Mouse (Mus musculus) retina, adult 2 months (tissue): ENCODE results near the gene Chrm5.

Experiments
- DNase-seq: peaks from one replicate; pipeline ENCODE4 v3.0.0-alpha.2; 2012; ENCODE audit warnings: low read depth, low spot score

Gene Chrm5

DNA sequence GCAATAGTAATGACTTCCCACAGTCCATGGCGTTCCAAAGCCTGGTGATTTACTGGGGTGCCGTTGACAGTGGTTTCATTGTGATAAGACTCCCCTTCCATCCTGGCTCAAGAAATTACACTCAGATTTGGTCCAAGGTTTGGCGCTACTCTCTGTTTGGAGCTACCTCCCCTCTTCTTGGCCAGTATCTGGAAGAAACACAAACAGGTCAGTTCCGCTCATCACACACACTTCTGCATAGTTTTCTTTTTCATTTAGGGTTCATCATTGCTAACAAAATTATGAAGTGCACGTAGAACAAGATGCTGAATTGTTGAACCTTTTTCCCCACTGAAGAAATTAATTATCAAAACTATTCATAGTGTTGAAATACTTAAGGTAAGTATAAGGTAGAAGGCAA, at the start of gene Chrm5:
Gene Chrm5, minus strand, starts transcription at position 101 of the 400 bp plus-strand sequence.
- no peak for DNase-seq

DNA sequence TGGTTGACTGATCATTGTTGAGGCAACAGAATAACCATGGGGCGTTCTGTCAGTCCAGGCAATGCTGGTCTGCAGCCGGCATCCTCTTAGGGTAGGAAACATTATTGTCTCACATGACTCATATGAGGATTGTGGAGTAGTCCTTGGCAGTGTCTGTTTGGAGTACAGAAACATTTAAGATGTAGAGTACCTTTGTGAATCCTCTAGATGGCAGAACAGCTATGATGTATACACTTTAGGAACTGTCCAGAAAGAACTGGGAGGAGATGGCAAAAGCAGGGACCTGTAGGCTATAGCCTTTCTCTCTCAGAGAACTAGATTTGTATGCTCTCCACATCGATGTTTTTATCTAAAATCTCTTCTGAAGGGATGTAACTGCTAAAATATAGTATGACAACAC, 46.4 kb upstream of the Chrm5 start:
- no peak for DNase-seq

DNA sequence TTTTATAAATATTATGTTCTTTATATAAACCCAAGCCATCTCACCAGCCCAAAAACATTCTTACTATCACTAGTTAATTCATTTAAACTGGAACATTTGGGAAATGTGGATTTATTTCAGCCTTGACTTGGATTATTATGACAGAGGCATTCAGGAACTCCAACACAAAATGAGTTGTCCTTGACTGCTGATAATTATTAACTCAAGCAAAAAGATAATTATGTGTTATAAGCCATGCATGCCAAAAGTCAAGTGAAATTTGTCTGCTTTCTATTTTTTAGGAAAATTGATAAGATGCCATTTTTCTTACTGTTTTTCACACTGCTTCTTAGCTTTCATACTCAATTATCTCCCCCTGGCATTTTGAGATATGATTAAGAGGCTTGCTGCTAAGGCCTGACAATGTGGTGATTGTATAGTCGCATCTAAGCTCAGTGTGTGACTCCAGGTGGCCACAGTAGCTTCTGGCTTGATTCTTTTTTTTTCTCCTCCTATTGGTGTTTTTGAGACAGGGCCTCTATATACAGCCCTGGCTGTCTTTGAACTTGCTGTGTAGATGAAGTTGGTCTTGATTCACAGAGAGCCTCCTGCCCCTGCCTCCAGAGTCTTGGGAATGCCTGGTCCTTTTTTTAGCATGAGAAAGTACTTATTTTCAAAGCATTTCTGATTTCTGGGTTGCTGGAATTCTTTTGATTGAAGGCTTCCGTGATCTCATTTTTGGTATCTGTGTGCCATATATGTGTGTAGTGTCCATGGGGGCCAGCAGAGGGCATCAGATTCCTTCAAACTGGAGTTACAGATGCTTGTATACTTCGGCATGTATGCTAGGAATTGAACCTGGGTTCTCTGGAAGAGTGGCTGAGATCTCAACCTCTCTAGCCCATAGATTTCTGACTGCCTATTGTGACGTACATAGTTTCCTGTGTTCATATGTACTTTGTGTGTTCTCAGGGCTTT, 40.2 kb upstream of the Chrm5 start:
- no peak for DNase-seq

DNA sequence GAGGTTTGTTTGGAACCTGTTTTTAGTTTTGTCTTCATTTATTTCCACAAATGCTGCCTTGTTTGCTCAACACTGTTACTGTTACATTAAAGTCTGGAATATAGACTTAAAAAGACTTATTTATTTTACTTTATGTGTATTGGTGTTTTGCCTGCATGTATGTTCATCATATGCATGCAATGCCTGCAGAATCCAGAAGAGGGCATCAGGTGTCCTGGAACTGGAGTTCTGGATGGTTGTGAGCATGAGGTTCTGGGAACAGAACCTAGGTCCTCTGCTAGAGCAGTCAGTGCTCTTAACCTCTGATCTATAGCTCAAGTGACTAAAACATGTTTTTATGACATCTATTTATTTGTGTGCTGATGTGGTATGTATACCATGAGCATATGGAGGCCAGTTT, 38.0 kb upstream of the Chrm5 start:
- no peak for DNase-seq

DNA sequence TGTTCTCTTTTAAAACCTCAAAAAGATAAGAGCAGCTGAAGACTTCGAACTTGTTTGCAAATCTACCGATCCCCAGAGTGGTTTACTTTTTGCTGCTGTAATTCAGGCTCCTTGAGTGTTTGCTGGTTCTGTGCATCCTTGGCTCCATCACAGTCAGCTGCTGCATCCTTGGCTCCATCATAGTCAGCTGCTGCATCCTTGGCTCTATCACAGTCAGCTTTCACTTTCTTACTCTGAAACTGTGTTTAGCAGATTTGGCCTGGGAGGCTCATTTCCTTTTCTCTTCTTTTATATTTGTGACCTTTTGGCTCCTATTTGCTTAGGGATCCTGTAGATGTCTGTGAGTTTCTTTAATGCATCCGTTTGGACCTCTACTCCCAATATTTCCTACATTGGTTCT, 36.6 kb upstream of the Chrm5 start:
- DNase-seq, result no peak

DNA sequence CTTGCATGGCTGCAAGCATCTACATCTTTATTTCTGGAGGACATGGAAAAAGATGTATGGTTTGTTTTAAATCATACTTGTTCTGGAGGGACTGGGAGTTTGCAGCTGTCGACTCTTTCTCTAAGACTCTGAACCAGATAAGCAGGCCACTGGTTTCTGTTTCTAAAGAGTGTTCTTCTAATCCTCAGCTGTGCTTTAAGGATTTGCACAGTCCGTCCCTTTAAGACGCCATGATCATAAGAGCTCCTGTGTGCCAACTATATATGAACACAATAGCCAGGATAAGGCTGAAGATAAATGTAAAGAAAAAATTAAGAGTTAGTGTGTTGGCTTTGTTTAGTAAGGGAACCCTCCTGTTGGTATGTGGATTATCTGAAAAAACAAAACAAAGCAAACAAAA, 36.2 kb upstream of the Chrm5 start:
- DNase-seq, result peak; percentile 63

DNA sequence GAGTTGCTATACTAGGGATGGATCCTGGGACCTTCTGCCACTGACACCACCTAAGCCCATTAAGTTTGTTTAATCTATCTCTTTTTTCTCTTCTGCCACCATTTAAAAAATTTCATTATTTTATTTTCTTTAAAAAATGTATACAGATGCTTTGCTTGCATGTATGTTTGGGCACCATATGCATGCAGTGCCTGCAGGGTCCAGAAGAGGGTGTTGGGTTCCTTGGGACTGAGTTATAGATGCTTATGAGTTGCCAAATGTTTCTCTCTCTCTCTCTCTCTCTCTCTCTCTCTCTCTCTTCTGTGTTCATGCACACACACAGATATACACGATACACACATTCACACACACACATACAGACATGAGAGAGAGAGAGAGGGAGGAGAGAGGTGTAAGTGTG, 32.5 kb upstream of the Chrm5 start:
- DNase-seq, result no peak

DNA sequence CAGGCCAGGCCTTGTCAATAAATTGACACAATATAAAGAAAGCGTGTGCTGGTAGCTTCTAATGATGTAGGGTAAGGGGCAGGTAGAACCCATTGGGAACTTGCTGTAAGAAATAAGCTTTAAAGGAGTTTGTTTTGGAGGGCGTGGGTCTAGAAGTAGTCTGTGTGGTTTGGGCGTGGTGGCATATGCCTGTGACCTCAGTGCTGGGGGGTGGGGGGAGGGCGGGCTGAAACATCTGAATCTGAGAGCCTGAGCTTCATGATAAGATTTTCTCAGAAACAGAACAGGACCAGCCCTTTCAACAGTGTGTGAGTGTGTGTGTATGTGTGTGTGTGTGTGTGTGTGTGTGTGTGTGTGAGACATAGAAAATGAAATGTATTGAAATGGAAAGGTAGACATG, 29.6 kb upstream of the Chrm5 start:
- no peak for DNase-seq

DNA sequence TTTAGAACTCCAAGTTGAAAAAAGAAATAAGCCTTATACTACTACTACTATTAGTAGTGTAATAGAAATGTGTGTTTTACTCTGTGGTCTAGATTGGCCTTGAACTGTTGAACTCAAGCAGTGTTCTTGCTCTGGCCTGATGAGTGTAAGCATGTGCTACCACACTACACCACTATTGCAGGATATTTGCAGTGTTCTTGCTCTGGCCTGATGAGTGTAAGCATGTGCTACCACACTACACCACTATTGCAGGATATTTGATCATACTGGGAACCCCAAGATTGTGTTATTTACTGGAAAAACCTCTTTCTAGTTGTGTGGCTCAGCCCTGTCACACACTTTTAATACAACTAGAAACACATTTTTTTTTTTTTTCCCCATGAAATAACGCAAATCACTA, 26.9 kb upstream of the Chrm5 start:
- no peak for DNase-seq

DNA sequence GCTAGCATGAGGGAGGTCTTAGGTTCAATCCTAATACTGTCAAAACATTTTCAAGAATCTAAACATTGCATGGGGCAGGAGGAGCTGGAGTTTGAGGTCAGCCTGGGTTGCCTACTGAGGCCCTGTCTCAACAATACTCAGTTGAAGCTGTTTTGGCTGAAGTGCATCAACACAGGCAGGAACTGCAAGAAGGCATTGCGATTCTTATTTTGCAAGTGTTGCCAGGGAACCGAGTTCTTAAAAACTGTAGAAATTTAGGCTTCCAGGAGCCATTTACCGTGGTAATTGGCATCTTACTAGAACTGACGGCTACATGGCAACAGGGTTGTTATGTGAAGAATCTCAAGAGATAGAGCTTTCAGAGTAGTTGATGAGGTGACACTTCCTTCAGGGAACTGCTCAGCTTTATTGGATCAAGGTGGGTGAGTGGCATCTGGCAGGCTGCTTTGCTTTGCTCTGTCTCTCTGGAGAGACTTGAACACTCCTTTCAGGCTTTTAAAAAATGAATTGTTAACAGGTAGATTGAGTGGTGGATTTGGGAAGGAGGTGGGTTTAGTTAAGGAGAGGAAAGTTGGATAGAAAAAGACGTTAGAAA, 26.4 kb upstream of the Chrm5 start:
- no peak for DNase-seq

DNA sequence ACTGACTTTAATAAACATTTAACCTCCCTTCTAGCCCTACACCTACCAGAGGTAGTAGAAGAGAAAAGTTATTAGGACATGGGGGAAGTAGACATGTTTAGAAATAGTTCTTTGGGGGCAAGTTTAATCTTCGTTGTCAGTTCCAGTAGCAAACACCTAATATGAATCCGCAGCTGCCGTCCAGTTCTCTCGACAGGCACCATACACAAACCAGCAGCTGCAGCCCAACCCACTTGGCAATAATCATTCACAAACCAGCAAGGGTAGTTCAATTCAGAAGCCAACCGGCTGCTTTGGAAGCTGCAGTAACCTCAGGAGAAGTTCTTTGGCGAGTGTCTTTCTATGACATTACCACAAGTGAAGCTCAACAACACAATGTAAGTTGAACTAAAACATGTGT, 23.4 kb upstream of the Chrm5 start:
- no peak for DNase-seq

DNA sequence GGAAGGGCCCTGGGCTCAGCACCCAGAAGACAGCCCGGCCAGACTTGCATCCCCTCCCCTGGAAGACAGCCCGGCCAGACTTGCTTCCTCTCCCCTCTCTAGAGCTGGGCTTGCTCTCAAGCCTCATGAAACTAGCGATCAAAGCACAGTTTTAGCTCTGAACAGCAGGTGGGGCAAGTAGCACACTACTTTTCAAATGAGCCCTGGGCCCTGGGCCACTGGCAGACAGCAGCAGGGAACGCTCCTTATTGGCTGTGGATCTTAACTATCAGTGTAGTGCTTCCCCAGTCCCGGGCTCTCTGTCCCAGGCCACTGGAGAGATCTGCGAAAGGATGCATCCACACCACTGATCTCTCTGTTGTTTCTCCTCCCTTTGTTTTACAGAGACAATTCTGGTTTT, 20.6 kb upstream of the Chrm5 start:
- peak; percentile 48 for DNase-seq

DNA sequence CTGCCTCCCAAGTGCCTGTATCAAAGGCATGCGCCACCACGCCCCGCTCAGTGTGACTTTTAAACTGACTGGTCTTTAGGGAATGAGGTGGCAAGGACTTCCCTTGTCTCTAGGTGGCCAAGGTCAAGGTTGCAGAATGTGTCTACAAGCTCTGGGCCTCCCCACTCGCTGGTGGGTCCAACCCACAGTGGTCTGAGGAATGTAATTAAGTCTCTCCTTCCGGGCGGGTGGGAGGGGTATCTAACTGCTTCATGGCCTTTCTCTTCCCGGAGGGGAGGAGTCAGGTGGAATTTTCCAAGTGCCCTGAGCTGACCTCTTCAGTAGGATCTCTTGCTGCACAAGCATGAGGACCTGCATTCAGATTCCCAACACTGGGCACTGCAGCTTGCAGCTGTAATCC, 17.3 kb upstream of the Chrm5 start:
- DNase-seq, result no peak

DNA sequence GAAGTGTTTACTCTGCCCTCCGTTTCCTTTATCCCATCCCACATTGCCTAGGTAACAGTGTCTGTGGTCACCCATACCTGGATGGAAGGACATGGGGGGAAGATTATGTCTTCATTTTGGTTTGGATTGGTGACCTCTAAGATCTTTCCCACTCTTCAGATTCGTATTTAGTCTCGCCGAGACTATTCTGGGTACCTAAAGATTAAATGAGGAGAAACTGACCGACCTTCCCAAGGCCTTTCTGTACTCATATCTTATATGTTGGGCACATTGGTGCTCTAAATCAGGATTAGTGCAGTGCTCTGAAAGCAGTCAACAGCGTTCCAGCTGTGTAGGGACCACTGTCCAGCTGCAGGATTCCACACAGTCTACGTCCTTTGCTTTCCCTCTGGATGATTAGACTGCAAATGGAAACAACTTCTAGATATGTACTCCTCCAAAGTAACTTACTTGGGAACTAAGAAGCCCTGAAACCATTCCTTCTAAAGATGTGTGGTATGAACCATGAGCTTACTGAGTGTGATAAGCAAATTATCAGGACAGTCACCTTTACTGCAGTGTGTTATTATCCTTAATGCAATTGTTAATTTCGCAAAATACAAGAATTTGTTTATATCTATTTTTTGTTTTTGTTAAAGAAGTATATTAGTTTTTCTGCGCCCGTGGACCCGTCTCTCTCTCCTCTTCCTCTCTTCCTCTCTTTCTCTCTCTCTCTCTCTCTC, 13.1 kb upstream of the Chrm5 start:
- DNase-seq, result no peak

DNA sequence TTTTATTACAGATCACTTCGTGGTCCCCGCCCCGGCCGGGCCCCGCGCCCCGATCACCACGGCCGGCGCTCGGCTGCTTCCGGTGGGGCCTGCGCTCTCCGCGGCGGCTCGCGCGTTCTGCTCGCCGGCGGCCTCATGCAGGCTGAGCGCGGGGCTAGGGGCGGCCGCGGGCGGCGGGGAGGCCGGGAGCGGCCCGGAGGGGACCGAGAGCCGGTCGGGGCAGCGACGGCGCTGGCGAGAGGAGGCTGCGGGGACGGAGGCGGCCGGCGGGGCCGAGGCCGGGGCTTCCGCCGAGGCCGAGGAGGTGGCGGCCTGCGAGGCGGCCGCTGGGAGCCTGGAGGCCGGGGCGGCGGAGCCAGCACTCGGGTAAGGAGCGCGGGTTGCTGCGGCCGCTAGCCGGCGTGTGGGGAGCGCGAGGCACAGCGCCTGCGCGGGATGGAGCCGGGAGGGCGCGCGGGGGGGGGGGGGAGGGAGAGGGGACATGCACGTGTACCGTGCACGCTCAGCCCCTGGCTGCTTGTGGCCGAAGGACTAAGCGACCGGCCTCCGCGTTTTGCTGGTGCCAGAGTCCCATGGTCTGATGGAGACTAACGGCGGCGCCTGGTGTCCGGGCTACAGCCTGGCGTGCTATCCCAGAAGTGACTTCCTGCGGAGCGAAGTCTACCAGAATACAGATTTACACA, 12.4 kb upstream of the Chrm5 start, which contains the start of gene Aven:
Gene Aven, plus strand, starts transcription at position 109 of the 683 bp plus-strand sequence.
- DNase-seq, result peak; percentile 69

DNA sequence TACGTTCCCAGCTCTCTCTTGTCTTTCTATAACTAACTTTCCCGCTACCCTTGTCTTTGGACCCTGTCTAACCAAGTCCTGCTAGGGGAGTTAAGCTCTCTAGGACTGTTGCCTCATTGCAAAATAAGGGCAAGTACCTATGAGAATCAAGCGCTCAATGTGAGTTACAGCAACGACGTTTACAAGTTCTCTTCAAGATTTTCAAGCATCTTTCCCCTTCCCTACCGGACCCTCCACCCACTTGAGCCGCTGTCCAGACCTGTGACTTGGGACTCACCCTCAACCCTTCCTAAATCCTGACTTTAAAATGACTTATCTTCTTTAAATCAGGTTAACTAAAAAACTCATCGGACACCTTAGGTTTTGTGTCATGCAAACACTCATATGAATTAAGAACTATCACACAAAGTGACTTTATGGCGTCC, 11.9 kb upstream of the Chrm5 start:
- DNase-seq, result no peak

DNA sequence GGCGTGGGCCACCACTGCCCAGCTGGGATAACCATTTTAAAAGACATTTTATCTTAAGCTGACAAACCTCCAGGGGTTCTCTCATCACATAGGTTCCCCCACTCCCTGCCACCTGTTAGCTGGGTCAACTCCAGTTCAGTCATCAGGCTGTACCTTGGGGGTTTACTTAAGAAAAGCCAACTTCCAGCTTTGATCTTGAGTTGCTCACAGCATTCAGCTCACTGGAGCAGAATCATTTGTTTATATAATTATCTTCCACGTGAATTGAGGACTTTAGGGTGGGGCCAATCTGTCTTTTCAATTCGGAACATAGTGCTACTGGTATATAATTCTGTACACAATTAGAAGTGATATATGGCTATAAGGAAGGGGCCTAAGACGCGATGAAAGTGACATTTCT, 11.1 kb upstream of the Chrm5 start:
- no peak for DNase-seq

DNA sequence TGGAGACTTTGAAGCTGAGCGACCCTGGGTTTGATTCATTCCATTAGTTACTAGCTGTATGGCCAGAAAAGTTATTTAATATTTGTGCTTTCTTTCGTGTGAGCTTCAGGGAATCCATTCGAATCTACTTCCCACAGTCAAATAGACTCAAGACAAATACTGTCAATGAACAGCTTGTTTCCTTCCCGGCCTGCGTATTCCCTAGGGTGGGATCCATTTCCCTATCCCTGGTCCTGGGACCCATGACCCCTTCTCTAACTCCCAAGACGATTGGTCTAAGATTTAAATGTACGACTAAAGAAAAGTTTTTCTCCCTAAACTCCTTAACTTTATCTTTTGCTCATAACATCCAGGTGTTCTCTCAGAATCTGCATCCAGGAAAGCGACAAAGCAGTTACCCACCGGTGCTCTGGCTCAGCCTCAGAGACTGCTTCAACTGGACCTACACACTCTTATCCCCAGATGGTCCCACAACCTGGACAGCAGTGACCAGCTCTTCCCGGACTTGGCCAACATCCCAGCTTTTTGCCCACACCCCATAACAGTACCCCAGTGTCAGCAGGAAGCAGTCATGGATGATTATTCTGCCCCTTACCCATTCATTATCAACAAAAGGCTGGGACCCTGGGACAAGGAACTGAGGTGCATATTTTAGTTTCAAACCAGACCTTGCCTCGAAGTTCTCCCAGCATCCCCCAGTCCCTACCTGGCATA, 10.1 kb upstream of the Chrm5 start:
- no peak for DNase-seq

DNA sequence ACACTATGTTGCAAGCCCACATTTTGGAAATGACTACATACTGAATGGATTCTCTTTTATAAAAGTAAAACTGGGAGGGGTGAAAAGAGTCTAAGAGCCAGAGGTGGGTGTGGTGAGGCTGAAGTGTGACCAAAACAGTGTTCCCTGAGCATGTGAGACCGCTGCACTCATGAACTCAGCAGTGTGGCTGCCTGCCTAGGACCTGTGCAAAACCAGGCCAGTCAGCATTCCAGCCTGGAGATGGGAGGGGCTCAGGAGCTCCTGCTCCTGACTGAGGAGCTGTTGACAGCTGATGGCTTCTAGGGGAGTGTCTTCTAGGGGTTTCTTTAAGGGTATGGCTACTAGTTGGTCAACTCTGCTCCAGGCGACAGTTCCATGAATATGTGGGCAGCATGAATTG, 4.3 kb upstream of the Chrm5 start:
- no peak for DNase-seq

DNA sequence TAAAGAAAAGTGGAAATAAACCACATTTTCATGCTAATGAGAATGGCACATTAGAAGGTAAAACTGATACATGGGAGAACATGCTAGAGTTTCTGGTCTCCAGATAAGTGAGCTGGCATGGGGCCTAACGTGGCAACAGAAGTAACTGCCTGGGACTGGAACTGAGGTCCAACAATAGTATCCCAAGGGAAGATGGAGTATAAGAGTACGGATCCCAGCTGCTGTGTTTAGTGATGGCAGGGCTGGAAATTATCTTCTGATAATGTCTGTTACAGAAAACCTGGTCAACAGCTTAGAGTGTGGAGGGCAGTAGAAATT, 2.7 kb upstream of the Chrm5 start:
- no peak for DNase-seq

DNA sequence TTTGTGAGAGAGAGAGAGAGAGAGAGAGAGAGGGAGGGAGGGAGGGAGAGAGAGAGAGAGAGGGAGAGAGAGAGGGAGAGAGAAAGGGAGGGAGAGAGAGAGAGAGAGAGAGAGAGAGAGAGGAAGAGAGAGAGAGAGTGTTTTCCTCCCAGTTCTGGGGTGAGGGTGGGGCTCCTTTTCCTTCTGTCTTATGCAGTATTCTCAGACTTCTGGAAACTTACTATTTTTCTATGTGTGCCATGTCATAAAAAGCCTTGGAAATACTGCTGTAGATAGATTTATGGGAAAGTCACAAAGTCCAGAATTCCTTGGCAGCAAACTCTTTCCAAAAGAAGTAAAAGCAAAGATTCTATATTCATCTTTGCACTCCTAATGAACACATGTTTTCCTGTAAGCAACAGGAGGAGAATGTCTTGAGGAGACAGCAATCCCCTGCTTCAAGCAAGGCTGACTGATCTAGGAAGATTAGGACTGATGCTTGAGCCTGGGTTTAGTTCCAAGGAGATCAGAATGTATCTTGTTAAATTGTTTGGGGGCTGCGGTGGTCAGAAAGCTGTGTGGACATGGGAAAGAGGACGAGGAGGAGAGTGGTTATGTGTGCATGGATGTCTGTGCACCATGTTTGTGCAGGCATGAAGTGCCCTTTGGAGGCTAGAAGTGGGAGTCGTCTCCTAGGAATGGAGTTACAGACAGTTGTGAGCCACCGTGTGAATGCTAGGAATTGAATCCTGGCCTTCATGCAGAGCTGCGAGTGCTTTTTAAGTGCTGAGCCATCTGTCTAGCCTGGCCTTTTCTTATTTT, 2.2 kb upstream of the Chrm5 start:
- DNase-seq, result no peak
